Mouse (Mus musculus): ENCODE data around the gene Pramef17. TPM values are rescaled to one million over a fixed set of nuclear protein-coding genes. Genes with fewer than 3 reads are reported as not detected.
"Not testable (repeated sequence)": the region's sequence is repeated elsewhere in the genome, so short reads cannot be mapped to it uniquely, and the experiment has no call there.

Gene Pramef17
- polyA plus RNA-seq (2012; rRNA removed): not detected in 2 replicates

DNA sequence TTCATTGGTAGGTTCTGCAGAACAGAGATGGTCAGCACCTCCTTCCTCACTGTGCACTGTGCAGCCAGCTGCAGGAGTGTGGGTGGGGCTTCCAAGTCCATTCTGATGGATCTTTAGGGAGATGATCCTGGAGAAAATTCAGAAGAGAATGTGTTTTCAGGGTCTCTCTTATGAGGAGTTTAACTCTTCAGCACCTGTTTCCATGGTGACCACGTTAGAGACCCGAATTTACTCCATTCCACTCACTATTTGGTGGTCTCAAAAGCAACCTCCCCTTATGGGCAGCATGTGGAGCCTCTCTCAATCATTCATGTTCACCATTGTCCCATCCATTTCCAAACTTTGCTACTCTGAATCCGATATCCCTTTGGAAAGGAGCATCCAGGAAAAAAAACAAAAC lies at the start of gene Pramef17:
Gene Pramef17, minus strand, starts transcription at position 101 of the 400 bp plus-strand sequence.
- WGBS: 40% methylated on average over 3 of the region's 3 CpGs
- not testable (repeated sequence) for DNase-seq; H3K4me3 ChIP-seq (replicated peaks; ENCODE audit: extremely low read depth, low read depth, low read length); H3K4me1 ChIP-seq (ENCODE audit: control insufficient read depth, insufficient read depth, low read length)

DNA sequence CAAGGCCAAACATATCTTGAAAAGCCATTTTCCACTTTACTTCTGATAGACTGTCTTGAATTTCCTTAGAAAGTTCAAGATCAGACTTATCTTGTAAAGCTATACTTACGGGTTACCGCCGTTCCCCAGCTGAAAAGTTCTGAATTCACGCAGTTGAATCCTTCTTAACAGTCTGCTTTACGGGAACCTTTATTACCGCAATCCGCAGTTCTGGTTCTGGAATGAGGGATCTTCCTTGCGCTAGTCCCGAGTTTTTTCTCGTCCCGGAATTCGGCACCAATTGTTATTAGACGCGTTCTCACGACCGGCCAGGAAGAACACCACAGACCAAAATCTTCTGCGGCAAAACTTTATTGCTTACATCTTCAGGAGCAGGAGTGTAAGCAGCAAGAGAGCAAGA lies 6.0 kb downstream of the Pramef17 start:
- not testable (repeated sequence) for H3K4me3 ChIP-seq (replicated peaks; ENCODE audit: extremely low read depth, low read depth, low read length); H3K4me1 ChIP-seq (ENCODE audit: control insufficient read depth, insufficient read depth, low read length)
- peak; percentile 50 for DNase-seq
- 94% methylated on average over 17 of the region's 17 CpGs for WGBS

DNA sequence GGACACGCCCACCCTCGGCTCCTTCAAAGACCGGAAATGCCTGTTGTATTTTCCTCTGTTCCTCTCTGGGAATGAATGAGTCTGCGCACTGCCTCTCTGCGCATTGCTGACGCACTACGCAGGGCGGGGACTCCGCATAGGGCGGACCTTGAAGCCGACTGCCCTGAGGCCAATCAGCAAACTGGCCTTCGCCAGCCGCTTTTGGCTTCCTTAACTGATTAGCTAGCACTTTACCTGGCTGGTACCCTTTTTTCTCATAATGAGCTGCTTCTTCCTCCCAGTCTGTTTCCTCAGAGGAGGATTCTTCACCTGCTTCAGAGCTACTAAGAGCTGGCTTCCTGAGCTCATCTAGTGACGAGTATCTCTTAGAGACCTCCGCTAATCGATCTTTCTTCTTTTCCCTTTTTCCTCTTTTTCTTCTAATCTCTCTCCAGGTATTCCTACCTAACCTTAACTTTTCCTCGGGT lies 6.7 kb downstream of the Pramef17 start:
- not testable (repeated sequence) for H3K4me1 ChIP-seq (ENCODE audit: control insufficient read depth, insufficient read depth, low read length); H3K4me3 ChIP-seq (replicated peaks; ENCODE audit: extremely low read depth, low read depth, low read length)
- peak; percentile 23 for DNase-seq
- 83% methylated on average over 9 of the region's 17 CpGs for WGBS

DNA sequence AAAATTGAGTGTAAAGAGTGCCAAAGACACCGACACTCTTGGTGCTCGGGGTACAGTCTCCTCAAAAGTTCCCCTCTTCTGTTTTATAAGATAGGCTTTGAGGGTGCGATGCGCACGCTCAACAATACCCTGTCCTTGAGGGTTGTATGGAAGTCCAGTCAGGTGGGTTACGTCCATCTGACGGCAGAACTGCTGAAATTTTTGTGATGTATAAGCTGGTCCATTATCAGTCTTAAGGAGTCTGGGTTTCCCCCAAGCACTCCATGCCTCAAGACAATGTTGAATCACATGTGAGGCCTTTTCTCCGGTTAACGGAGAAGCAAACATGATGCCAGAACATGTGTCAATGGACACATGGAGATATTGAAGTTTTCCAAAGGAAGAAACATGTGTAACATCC lies 8.4 kb downstream of the Pramef17 start:
- not testable (repeated sequence) for H3K4me3 ChIP-seq (replicated peaks; ENCODE audit: extremely low read depth, low read depth, low read length); H3K4me1 ChIP-seq (ENCODE audit: control insufficient read depth, insufficient read depth, low read length)
- WGBS: 98% methylated on average over 4 of the region's 9 CpGs
- DNase-seq: peak; percentile 33

DNA sequence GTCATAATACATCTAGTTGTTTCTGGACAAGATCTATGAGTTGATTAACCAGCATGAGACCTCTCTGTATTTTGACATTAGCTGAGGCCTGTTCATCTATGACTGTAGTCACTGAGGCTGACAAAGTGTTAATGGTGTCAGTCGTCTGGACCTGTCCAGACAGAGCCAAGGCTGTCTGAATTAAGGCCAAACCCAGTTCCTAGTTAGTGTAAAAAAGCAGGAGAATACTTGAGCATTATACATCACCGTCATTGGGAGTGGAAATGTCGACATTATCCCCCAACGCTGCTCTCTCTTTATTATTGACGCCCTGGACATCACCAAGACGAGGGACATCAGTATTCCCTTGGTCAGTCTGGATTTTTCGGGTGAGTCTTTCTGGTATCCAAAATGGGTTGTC lies 9.0 kb downstream of the Pramef17 start:
- peak; percentile 6 for DNase-seq
- not testable (repeated sequence) for H3K4me3 ChIP-seq (replicated peaks; ENCODE audit: extremely low read depth, low read depth, low read length); H3K4me1 ChIP-seq (ENCODE audit: control insufficient read depth, insufficient read depth, low read length)
- no CpG with 5 or more reads among the region's 7 CpGs for WGBS

DNA sequence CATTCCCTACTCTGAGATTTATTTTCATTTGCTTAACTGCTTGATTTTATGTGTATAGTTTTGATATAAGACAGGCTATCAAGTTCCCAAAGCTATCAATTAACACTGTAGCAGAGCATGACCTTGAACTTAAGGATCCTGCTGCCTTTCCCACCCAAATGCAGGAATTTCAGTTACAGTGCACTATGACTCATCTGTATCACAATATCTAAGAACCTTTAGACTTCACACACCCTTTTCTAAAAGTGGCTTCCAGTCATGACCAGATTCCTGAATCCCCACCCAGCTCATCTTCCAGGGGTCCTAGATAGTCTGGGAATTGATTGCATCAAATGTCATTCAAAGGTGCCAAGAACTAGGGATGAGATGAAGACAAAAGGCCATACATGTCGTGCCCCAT lies 10.7 kb downstream of the Pramef17 start:
- not testable (repeated sequence) for H3K4me3 ChIP-seq (replicated peaks; ENCODE audit: extremely low read depth, low read depth, low read length); H3K4me1 ChIP-seq (ENCODE audit: control insufficient read depth, insufficient read depth, low read length); DNase-seq
- 29% methylated on average over 1 of the region's 1 CpGs for WGBS

DNA sequence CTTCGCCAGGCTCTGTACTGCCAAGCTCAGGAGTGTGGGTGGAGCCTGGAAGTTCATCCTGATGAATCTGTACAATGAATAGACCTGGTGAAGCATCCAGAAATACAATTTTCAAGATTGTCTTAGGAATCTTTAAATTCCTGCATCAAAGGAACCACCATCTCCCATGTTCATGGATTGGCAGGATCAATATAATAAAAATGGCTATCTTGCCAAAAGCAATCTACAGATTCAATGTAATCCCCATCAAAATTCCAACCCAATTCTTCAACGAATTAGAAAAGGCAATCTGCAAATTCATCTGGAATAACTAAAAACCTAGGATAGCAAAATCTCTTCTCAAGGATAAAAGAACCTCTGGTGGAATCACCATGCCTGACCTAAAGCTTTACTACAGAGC lies 27.3 kb downstream of the Pramef17 start, which contains the start of gene Gm13101:
Gene Gm13101, minus strand, starts transcription at position 101 of the 400 bp plus-strand sequence.
- H3K4me1 ChIP-seq (ENCODE audit: control insufficient read depth, insufficient read depth, low read length); DNase-seq; H3K4me3 ChIP-seq (replicated peaks; ENCODE audit: extremely low read depth, low read depth, low read length): not testable (repeated sequence)
- WGBS: 22% methylated on average over 2 of the region's 2 CpGs

DNA sequence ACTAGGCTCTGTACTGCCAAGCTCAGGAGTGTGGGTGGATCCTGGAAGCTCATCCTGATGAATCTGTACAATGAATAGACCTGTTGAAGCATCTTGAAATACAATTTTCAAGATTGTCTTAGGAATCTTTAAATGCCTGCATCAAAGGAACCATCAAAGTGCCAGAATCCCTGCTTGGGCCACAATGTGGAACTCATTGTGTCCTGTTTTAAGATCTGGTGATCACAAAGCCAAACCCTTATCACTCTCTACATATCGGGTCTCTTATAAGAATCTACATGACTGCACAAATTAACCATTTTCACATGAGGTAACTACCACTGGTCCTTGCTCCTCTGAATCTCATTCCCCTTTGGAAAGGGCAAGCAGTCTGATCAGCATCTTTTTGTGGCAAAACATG lies 43.3 kb downstream of the Pramef17 start, which contains the start of gene Pramef25:
Gene Pramef25, minus strand, starts transcription at position 101 of the 400 bp plus-strand sequence.
- 82% methylated on average over 1 of the region's 1 CpGs for WGBS

More for the DNA sequence above, 43.3 kb downstream of the Pramef17 start, which contains the start of gene Pramef25:
- not testable (repeated sequence) for DNase-seq; H3K4me3 ChIP-seq (replicated peaks; ENCODE audit: extremely low read depth, low read depth, low read length); H3K4me1 ChIP-seq (ENCODE audit: control insufficient read depth, insufficient read depth, low read length)

Other genes starting within 250 kb of the Pramef17 start
- not detected in 2 replicates for gene Gm13023, start 205.0 kb downstream of the Pramef17 start, polyA plus RNA-seq (2012; rRNA removed)
- gene Gm13084, start 178.3 kb downstream of the Pramef17 start, polyA plus RNA-seq (2012; rRNA removed): not detected in 2 replicates
- not detected in 2 replicates for gene Gm13103, start 147.9 kb downstream of the Pramef17 start, polyA plus RNA-seq (2012; rRNA removed)
- not detected in 2 replicates for gene Pramef6, start 94.0 kb downstream of the Pramef17 start, polyA plus RNA-seq (2012; rRNA removed)
- gene Pramef25, start 43.4 kb downstream of the Pramef17 start, polyA plus RNA-seq (2012; rRNA removed): not detected in 2 replicates
- not detected in 2 replicates for gene Gm13101, start 27.4 kb downstream of the Pramef17 start, polyA plus RNA-seq (2012; rRNA removed)
- not detected in 2 replicates for gene Pramel4, start 64.8 kb upstream of the Pramef17 start, polyA plus RNA-seq (2012; rRNA removed)
- gene Gm13102, start 112.1 kb upstream of the Pramef17 start, polyA plus RNA-seq (2012; rRNA removed): not detected in 2 replicates
- gene Oog3, start 168.3 kb upstream of the Pramef17 start, polyA plus RNA-seq (2012; rRNA removed): not detected in 2 replicates
- not detected in 2 replicates for gene Oog2, start 196.3 kb upstream of the Pramef17 start, polyA plus RNA-seq (2012; rRNA removed)
- not detected in 2 replicates for gene C87977, start 218.9 kb upstream of the Pramef17 start, polyA plus RNA-seq (2012; rRNA removed)